In the genomic region with DNA sequence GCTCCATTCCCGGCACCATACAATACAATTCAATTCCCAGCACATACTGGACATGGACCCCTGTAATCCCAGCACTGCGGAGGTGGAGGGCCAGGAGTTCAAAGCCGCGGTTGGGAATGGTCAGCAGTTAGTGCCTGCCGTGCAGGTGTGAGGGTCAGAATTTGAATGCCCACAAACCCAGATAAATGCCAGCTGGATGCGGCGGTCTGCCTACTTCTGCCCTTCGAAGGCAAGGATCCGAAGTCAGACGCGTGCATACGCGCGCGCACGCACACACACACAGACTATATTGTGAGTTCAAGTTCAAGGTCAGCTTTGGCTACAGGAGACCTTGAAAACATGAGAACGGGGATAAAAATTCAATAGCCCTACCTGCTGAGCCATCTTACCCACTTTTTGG, we compare ENCODE assay signal across 7 mouse cellular contexts. TPM values are rescaled to one million over a fixed set of nuclear protein-coding genes. Genes with fewer than 3 reads are reported as not detected.
DNase-seq lines count a peak whose midpoint lies in the region; ATAC-seq and TF ChIP-seq lines count a peak whose summit lies in the region.

No protein-coding gene starts in this region.

- H3K36me3 ChIP-seq in intestine, embryonic 14.5 days (ENCODE audit: control insufficient read depth, insufficient read depth, low read length) = peaks cover 25% of the 10 kb centered on the region
- H3K36me3 ChIP-seq in myocyte (ENCODE audit: control insufficient read depth, insufficient read depth) = peaks cover 15% of the 10 kb centered on the region

- H3K9me3 ChIP-seq in intestine, embryonic 14.5 days (ENCODE audit: control insufficient read depth, low read length) = no peaks in the 10 kb centered on the region

- H3K4me1 ChIP-seq in embryonic fibroblast, embryonic 13.5 days (ENCODE audit: control insufficient read depth, insufficient read depth, low read length) = no peaks in the 10 kb centered on the region
- peaks cover 15% of the 10 kb centered on the region for H3K4me1 ChIP-seq in intestine, embryonic 14.5 days (replicated peaks; ENCODE audit: control insufficient read depth, insufficient read depth, low read length)

- TF ChIP-seq CTCF in layer of hippocampus, adult 2 months (conservative IDR thresholded peaks at IDR 0.05) = no peak
- TF ChIP-seq CTCF in embryonic fibroblast, embryonic 13.5 days (IDR thresholded peaks at IDR 0.05; ENCODE audit: borderline replicate concordance, insufficient read depth, low read length) = no peak

- H3K4me3 ChIP-seq in layer of hippocampus, adult 2 months = peak overlapping the region; percentile 63
- peak overlapping the region; percentile 93 for H3K4me3 ChIP-seq in embryonic fibroblast, embryonic 13.5 days (ENCODE audit: insufficient read depth, low read length)
- H3K4me3 ChIP-seq in intestine, embryonic 14.5 days (ENCODE audit: low read depth, low read length) = peak overlapping the region; percentile 96
- peak overlapping the region; percentile 91 for H3K4me3 ChIP-seq in myocyte

- peak overlapping the region; percentile 73 for H3K4me2 ChIP-seq in intestine, embryonic 14.5 days (ENCODE audit: low read length)
- H3K4me2 ChIP-seq in myocyte (ENCODE audit: low read depth) = peak overlapping the region; percentile 94

- H3K9ac ChIP-seq in intestine, embryonic 14.5 days (ENCODE audit: low read length) = peak overlapping the region; percentile 78; the same call in 1 of the 2 replicates

- H3ac ChIP-seq in myocyte (ENCODE audit: control insufficient read depth, insufficient read length) = no peak overlapping the region

- 65% methylated on average over 17 of the region's 17 CpGs for WGBS in intestine, embryonic 14.5 days

- no peak for DNase-seq in layer of hippocampus, adult 2 months (ENCODE audit: low spot score in 2 of 2)
- DNase-seq in layer of hippocampus, adult 11-12 months (ENCODE audit: low spot score) = no peak
- no peak for DNase-seq in intestine, embryonic 14.5 days (ENCODE audit: low spot score)
- no peak for DNase-seq in urinary bladder, postnatal 10 days (ENCODE audit: low spot score)
- no peak for DNase-seq in layer of hippocampus, adult 8-10 months (ENCODE audit: low spot score in 2 of 2)

- peak overlapping the region; percentile 93 for H3K27ac ChIP-seq in layer of hippocampus, adult 2 months
- H3K27ac ChIP-seq in embryonic fibroblast, embryonic 13.5 days (ENCODE audit: insufficient read depth, low read length) = no peak overlapping the region; the same call in 1 of the 2 replicates
- H3K27ac ChIP-seq in intestine, embryonic 14.5 days (ENCODE audit: low read depth) = peak overlapping the region; percentile 60; the same call in 1 of the 2 replicates

- H3K79me2 ChIP-seq in myocyte (ENCODE audit: control insufficient read depth, insufficient read depth) = no peaks in the 10 kb centered on the region

- ATAC-seq in intestine, embryonic 14.5 days (replicated peaks; ENCODE audit: low FRiP score, low TSS enrichment, low read depth) = no peak

- TF ChIP-seq POLR2A in embryonic fibroblast, embryonic 13.5 days (IDR thresholded peaks at IDR 0.05; ENCODE audit: low read depth, low read length) = no peak
- no peak for TF ChIP-seq POLR2A in myocyte (IDR thresholded peaks at IDR 0.05; ENCODE audit: insufficient read length, low read depth)

- H3K27me3 ChIP-seq in intestine, embryonic 14.5 days (replicated peaks; ENCODE audit: control insufficient read depth, insufficient read depth, low read length) = no peaks in the 10 kb centered on the region
- no peaks in the 10 kb centered on the region for H3K27me3 ChIP-seq in myocyte (ENCODE audit: control insufficient read depth, insufficient read depth, insufficient read length)

TF ChIP-seq in myocyte, 11 proteins besides CTCF, POLR2A, EP300 and RAD21:
- TF ChIP-seq CEBPB (IDR thresholded peaks at IDR 0.05; ENCODE audit: insufficient read depth, poor library complexity, severe bottlenecking) (no peak), MYOD1 (IDR thresholded peaks at IDR 0.05; ENCODE audit: control insufficient read depth in 1 of 3, insufficient read length in 2 of 3, low read depth in 2 of 3) (no peak), E2F4 (IDR thresholded peaks at IDR 0.05; ENCODE audit: insufficient read depth) (no peak), USF1 (IDR thresholded peaks at IDR 0.05; ENCODE audit: low read depth) (no peak), TCF3 (IDR thresholded peaks at IDR 0.05; ENCODE audit: insufficient read length, low read depth) (no peak), SRF (IDR thresholded peaks at IDR 0.05; ENCODE audit: control insufficient read depth, insufficient read length, low read depth) (no peak), POLR2AphosphoS2 (IDR thresholded peaks at IDR 0.05; ENCODE audit: insufficient read length, low read depth) (no peak), TCF12 (IDR thresholded peaks at IDR 0.05; ENCODE audit: insufficient read depth, poor library complexity, severe bottlenecking) (no peak), MYOG (IDR thresholded peaks at IDR 0.05; ENCODE audit: control insufficient read depth in 1 of 3, insufficient read depth in 1 of 3, insufficient read length in 2 of 3, low read depth in 2 of 3) (no peak), MAX (IDR thresholded peaks at IDR 0.05; ENCODE audit: low read depth) (no peak), REST (IDR thresholded peaks at IDR 0.05; ENCODE audit: insufficient read depth, insufficient read length) (no peak)
TF ChIP-seq in myocyte: peak in this region for 0.

RNA-seq across cellular contexts. Expression of gene 2310039H08Rik, which starts 0.8 kb away (rescaled TPM):
- 10 to 100 TPM in 1 of 2 experiments, 1 to 10 TPM in 1; 8.7 to 10.7 TPM for total RNA-seq in layer of hippocampus, adult 2 months (2021)
- polyA plus RNA-seq in embryonic fibroblast, embryonic 13.5 days (2011; ENCODE audit: insufficient read length, low read depth, missing spikeins) = 13.9 and 17.9 TPM in 2 replicates
- polyA plus RNA-seq in intestine, embryonic 14.5 days (2014; fragmentation: Nextera tagmentation; extraction: Ambion mirVana) = 87.5 and 89.9 TPM in 2 replicates
- 63.8 TPM for polyA plus RNA-seq in myocyte (2012; fragmentation: generic; extraction: Trizol)
- 1 to 10 TPM; 7.3 to 9.2 (median 8.7) TPM for total RNA-seq in layer of hippocampus, adult 8-10 months (2022)

RNA-seq across cellular contexts. Expression of gene Ptcra, which starts 8.1 kb away (rescaled TPM):
- not detected for total RNA-seq in layer of hippocampus, adult 2 months (2021)
- not detected in 2 replicates for polyA plus RNA-seq in embryonic fibroblast, embryonic 13.5 days (2011; ENCODE audit: insufficient read length, low read depth, missing spikeins)
- polyA plus RNA-seq in intestine, embryonic 14.5 days (2014; fragmentation: Nextera tagmentation; extraction: Ambion mirVana) = 0.69 and 0.74 TPM in 2 replicates
- 0.06 TPM for polyA plus RNA-seq in myocyte (2012; fragmentation: generic; extraction: Trizol)
- under 1 TPM in 2 of 4 experiments, not detected in 2; 0.29 to 0.49 TPM for total RNA-seq in layer of hippocampus, adult 8-10 months (2022)

RNA-seq across cellular contexts. Expression of gene Rpl7l1, which starts 10.9 kb away (rescaled TPM):
- total RNA-seq in layer of hippocampus, adult 2 months (2021) = 10 to 100 TPM; 42.8 to 51.2 TPM
- 115 and 117 TPM in 2 replicates for polyA plus RNA-seq in embryonic fibroblast, embryonic 13.5 days (2011; ENCODE audit: insufficient read length, low read depth, missing spikeins)
- polyA plus RNA-seq in intestine, embryonic 14.5 days (2014; fragmentation: Nextera tagmentation; extraction: Ambion mirVana) = 133 and 150 TPM in 2 replicates
- polyA plus RNA-seq in myocyte (2012; fragmentation: generic; extraction: Trizol) = 74.3 TPM
- 10 to 100 TPM; 40.2 to 47.5 (median 45.0) TPM for total RNA-seq in layer of hippocampus, adult 8-10 months (2022)

RNA-seq across cellular contexts. Expression of gene Cnpy3, which starts 19.6 kb away (rescaled TPM):
- total RNA-seq in layer of hippocampus, adult 2 months (2021) = 10 to 100 TPM; 67.9 to 72.4 TPM
- 29.5 and 29.9 TPM in 2 replicates for polyA plus RNA-seq in embryonic fibroblast, embryonic 13.5 days (2011; ENCODE audit: insufficient read length, low read depth, missing spikeins)
- polyA plus RNA-seq in intestine, embryonic 14.5 days (2014; fragmentation: Nextera tagmentation; extraction: Ambion mirVana) = 69.0 and 70.4 TPM in 2 replicates
- polyA plus RNA-seq in myocyte (2012; fragmentation: generic; extraction: Trizol) = 35.8 TPM
- 10 to 100 TPM; 64.6 to 68.9 (median 67.9) TPM for total RNA-seq in layer of hippocampus, adult 8-10 months (2022)

RNA-seq across cellular contexts. Expression of gene Gnmt, which starts 42.6 kb away (rescaled TPM):
- 1 to 10 TPM in 1 of 2 experiments, under 1 TPM in 1; 0.90 to 1.2 TPM for total RNA-seq in layer of hippocampus, adult 2 months (2021)
- not detected in 2 replicates for polyA plus RNA-seq in embryonic fibroblast, embryonic 13.5 days (2011; ENCODE audit: insufficient read length, low read depth, missing spikeins)
- 0.23 and 1.5 TPM in 2 replicates for polyA plus RNA-seq in intestine, embryonic 14.5 days (2014; fragmentation: Nextera tagmentation; extraction: Ambion mirVana)
- 0.11 TPM for polyA plus RNA-seq in myocyte (2012; fragmentation: generic; extraction: Trizol)
- 1 to 10 TPM in 2 of 4 experiments, under 1 TPM in 1, not detected in 1; 0.61 to 1.6 (median 1.2) TPM for total RNA-seq in layer of hippocampus, adult 8-10 months (2022)
